Mouse (Mus musculus): ENCODE data around the gene Osbpl10.

GRCm38 (mm10) chr9:115135352-115135751 lies 157.0 kb downstream of the Osbpl10 start:
- TF ChIP-seq CTCF (IDR thresholded peaks at IDR 0.05; ENCODE audit: insufficient read depth, low read depth, low read length) (no peak), POLR2A (IDR thresholded peaks at IDR 0.05; ENCODE audit: insufficient read depth, low read depth, low read length) (no peak)
